Mouse (Mus musculus): Measurements from ENCODE around the gene Tmem72. TPM values are rescaled to one million over a fixed set of nuclear protein-coding genes. Genes with fewer than 3 reads are reported as not detected.

Gene Tmem72
- total and polyA plus RNA-seq, 3 experiments = 0.01 to 0.04 TPM; not detected in 1

DNA sequence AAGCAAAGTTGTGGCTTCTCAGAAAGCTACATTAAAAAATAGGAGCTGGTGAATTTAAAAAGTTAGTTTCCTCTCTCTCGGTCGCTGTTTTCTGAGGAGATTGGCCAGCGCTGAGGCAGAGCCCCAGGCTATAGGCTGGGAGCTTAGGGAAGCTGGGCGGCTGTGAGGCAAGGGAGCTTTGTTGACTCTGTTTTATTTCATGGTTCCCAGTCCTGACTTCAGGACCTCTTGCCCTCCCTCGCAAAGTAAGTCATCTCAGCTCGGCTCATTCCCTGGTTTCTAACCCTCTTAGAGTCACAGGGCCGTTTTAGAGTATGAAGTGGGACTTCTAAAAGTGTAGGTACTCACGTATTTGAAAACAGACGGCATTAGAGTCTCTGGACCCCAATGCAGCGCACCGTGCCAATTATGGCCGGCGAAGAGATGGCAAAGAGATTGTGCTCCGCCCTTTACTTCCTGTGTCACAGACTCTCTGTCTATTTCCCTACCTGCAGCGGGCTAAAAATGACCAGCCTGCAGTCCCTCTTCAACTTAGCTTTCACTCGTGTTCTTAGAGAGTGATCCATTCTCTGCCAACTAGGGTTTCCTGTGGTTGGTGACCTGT, 42.3 kb downstream of the Tmem72 start:
- no peak for TF ChIP-seq JUND (IDR thresholded peaks at IDR 0.05; ENCODE audit: low read depth, low read length)
- no peak for TF ChIP-seq MYB (IDR thresholded peaks at IDR 0.05; ENCODE audit: low read depth, low read length)
- no peak for TF ChIP-seq POLR2AphosphoS2 (IDR thresholded peaks at IDR 0.05; ENCODE audit: low read length)
- no peak overlapping the region for H3K4me3 ChIP-seq (ENCODE audit: control insufficient read depth in 1 of 2, insufficient read depth in 1 of 2, low read depth in 2 of 2, low read length in 2 of 2)
- H3K9ac ChIP-seq (ENCODE audit: control insufficient read depth, low read depth, low read length, poor library complexity, severe bottlenecking) = no peak overlapping the region
- no peaks in the 10 kb centered on the region for H3K27me3 ChIP-seq (ENCODE audit: control insufficient read depth in 1 of 2, insufficient read depth in 2 of 2, low read length in 2 of 2)
- no peaks in the 10 kb centered on the region for H3K36me3 ChIP-seq (ENCODE audit: control insufficient read depth in 1 of 2, insufficient read depth in 2 of 2, low read length in 2 of 2)
- H3K9me3 ChIP-seq (replicated peaks; ENCODE audit: insufficient read depth, low read length) = no peaks in the 10 kb centered on the region
- no peaks in the 10 kb centered on the region for H3K4me1 ChIP-seq (ENCODE audit: control insufficient read depth in 1 of 2, insufficient read depth in 2 of 2, low read length in 2 of 2)
- no peak for DNase-seq (ENCODE audit: low read depth, low spot score)
- no peaks in the 10 kb centered on the region for H3K79me2 ChIP-seq (ENCODE audit: control insufficient read depth, insufficient read depth, low read length, poor library complexity)
- no peak overlapping the region for H3K27ac ChIP-seq (ENCODE audit: control insufficient read depth, low read depth, low read length)

DNA sequence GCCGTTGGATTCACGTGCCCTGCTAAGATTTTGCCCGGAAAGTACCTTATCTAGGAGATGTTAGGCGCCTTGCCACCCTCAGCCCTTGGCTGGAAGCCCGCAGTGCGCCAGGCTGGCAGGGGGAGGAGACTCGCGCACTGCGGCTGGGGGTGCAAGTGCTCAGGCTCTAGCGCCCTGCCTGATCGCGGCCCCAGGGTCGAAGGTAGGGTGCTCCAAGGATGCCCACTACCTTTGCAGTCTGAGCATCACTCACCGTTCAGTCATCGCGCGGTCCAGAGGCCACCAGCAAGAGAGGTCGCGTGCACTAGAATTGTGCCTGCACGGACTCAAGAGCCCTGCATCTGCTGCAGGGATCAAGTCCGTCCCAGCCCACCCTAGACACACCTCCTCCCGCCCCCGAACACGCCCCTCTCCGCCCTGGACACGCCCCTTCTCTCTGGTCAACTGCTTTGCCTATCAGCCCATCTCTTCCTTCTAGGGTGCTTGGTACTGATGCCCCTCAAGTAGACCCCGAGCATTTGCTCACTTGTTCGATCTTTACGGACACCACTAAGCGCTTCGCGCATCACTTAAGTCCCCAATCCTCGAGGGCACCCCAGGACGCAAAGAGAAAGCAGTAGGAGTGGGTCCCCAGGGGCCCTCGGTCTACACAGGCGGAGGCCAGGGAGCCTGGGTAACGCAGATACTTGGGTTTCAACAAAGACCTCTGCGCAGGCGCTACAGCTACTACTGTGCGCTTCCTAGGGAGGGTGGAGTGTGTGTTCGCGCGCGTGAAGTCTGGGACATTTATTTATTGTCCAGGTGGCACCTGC, 43.0 kb downstream of the Tmem72 start, which contains the start of gene Rassf4:
Gene Rassf4 (minus strand): TSS at position 482 of the 812 bp plus-strand sequence.
- Histone ChIP-seq H3K4me3 (ENCODE audit: control insufficient read depth in 1 of 2, insufficient read depth in 1 of 2, low read depth in 2 of 2, low read length in 2 of 2) (no peak within 1 kb of the TSS), H3K36me3 (ENCODE audit: control insufficient read depth in 1 of 2, insufficient read depth in 2 of 2, low read length in 2 of 2) (no peaks in the 10 kb centered on the region), H3K9ac (ENCODE audit: control insufficient read depth, low read depth, low read length, poor library complexity, severe bottlenecking) (no peak within 1 kb of the TSS), H3K9me3 (replicated peaks; ENCODE audit: insufficient read depth, low read length) (no peaks in the 10 kb centered on the region), H3K27me3 (ENCODE audit: control insufficient read depth in 1 of 2, insufficient read depth in 2 of 2, low read length in 2 of 2) (no peaks in the 10 kb centered on the region), H3K4me1 (ENCODE audit: control insufficient read depth in 1 of 2, insufficient read depth in 2 of 2, low read length in 2 of 2) (no peaks in the 10 kb centered on the region), H3K79me2 (ENCODE audit: control insufficient read depth, insufficient read depth, low read length, poor library complexity) (no peaks in the 10 kb centered on the region), H3K27ac (ENCODE audit: control insufficient read depth, low read depth, low read length) (no peak within 1 kb of the TSS)
- no peak for DNase-seq (ENCODE audit: low read depth, low spot score)
- TF ChIP-seq ZKSCAN1 (IDR thresholded peaks at IDR 0.05; ENCODE audit: low read depth, low read length) = no peak
- TF ChIP-seq TBP (IDR thresholded peaks at IDR 0.05; ENCODE audit: low read depth, low read length) = no peak
- TF ChIP-seq NELFE (IDR thresholded peaks at IDR 0.05; ENCODE audit: low read depth, low read length) = no peak
- TF ChIP-seq GATA1 (IDR thresholded peaks at IDR 0.05; ENCODE audit: low read depth, low read length) = no peak
- no peak for TF ChIP-seq POLR2A (IDR thresholded peaks at IDR 0.05; ENCODE audit: control insufficient read depth in 1 of 2, insufficient read depth in 1 of 2, low read depth in 1 of 2, low read length in 2 of 2, poor library complexity in 1 of 2)
- no peak for TF ChIP-seq CHD1 (IDR thresholded peaks at IDR 0.05; ENCODE audit: low read depth, low read length)
- no peak for TF ChIP-seq POLR2AphosphoS5 (IDR thresholded peaks at IDR 0.05; ENCODE audit: borderline replicate concordance, low read depth, low read length)

DNA sequence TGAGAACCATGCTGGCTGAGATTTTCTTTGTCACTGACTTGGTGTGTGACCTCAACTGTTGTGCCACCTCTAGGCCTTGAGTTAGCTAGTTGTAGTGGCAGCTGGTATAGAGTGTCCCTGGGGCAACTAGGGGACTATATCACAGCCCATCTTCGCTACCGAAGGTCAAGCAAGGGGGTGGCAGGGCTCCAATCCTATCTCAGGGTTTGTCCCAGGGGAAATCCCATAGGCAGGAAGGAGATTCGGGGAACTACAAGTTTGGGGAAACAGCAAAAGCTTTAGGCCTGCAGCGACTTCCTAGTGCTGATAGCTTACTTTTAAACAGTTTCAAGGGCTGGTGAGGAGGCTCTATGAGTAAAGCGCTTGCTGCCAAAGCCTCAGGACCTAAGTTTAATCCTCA, 44.4 kb downstream of the Tmem72 start:
- Histone ChIP-seq H3K4me1 (ENCODE audit: control insufficient read depth in 1 of 2, insufficient read depth in 2 of 2, low read length in 2 of 2) (no peaks in the 10 kb centered on the region), H3K4me3 (ENCODE audit: control insufficient read depth in 1 of 2, insufficient read depth in 1 of 2, low read depth in 2 of 2, low read length in 2 of 2) (no peak overlapping the region), H3K36me3 (ENCODE audit: control insufficient read depth in 1 of 2, insufficient read depth in 2 of 2, low read length in 2 of 2) (no peaks in the 10 kb centered on the region), H3K9ac (ENCODE audit: control insufficient read depth, low read depth, low read length, poor library complexity, severe bottlenecking) (no peak overlapping the region), H3K9me3 (replicated peaks; ENCODE audit: insufficient read depth, low read length) (no peaks in the 10 kb centered on the region), H3K79me2 (ENCODE audit: control insufficient read depth, insufficient read depth, low read length, poor library complexity) (no peaks in the 10 kb centered on the region), H3K27me3 (ENCODE audit: control insufficient read depth in 1 of 2, insufficient read depth in 2 of 2, low read length in 2 of 2) (no peaks in the 10 kb centered on the region), H3K27ac (ENCODE audit: control insufficient read depth, low read depth, low read length) (no peak overlapping the region)
- no peak for DNase-seq (ENCODE audit: low read depth, low spot score)
- TF ChIP-seq MAFK (IDR thresholded peaks at IDR 0.05; ENCODE audit: borderline replicate concordance, low read depth, low read length) (no peak), ZNF384 (IDR thresholded peaks at IDR 0.05; ENCODE audit: low read depth, low read length) (no peak), JUND (IDR thresholded peaks at IDR 0.05; ENCODE audit: low read depth, low read length) (no peak), MAX (IDR thresholded peaks at IDR 0.05; ENCODE audit: low read length) (no peak), BHLHE40 (IDR thresholded peaks at IDR 0.05; ENCODE audit: borderline replicate concordance, low read depth, low read length) (no peak), CHD2 (IDR thresholded peaks at IDR 0.05; ENCODE audit: low read length) (no peak), CHD1 (IDR thresholded peaks at IDR 0.05; ENCODE audit: low read depth, low read length) (no peak)
